Mouse (Mus musculus) ES-E14 (cell line): ENCODE results near the gene Shox2. TPM values are rescaled to one million over a fixed set of nuclear protein-coding genes. Genes with fewer than 3 reads are reported as not detected.

ENCODE experiments used
- DNase-seq: peaks from one replicate; pipeline ENCODE4 v3.0.0-alpha.2; 2013; ENCODE audit warnings: low read depth, low spot score
- H3K27ac ChIP-seq: 2 replicates; pipeline ENCODE4 v1.5.1; 2012; ENCODE audit warnings: low read depth, mild to moderate bottlenecking, low read length, moderate library complexity, mixed read lengths; ENCODE audit not compliant: poor library complexity, insufficient read depth, severe bottlenecking
- H3K36me3 ChIP-seq: 2 replicates; pipeline ENCODE4 v1.6.1; 2012; ENCODE audit warnings: mild to moderate bottlenecking, low read length, moderate library complexity, mixed read lengths; ENCODE audit not compliant: control insufficient read depth, poor library complexity, insufficient read depth, severe bottlenecking
- H3K4me1 ChIP-seq, 2 experiments: fragments of 150-350 bp in 1 of 2; sonication (generic) in 1 of 2; 2 replicates each; pipeline ENCODE4 v1.6.1; 2012; ENCODE audit warnings: low read length in 2 of 2, mild to moderate bottlenecking in 1 of 2, mixed read lengths in 1 of 2; ENCODE audit not compliant: control insufficient read depth in 2 of 2, insufficient read depth in 2 of 2, poor library complexity in 1 of 2
- H3K4me3 ChIP-seq, 2 experiments: fragments of 150-350 bp in 1 of 2; sonication (generic) in 1 of 2; 2 replicates each; pipeline ENCODE4 v1.5.1; 2012; ENCODE audit warnings: low read length in 2 of 2, low read depth in 1 of 2, mild to moderate bottlenecking in 1 of 2, mixed read lengths in 1 of 2; ENCODE audit not compliant: insufficient read depth in 1 of 2, poor library complexity in 1 of 2, severe bottlenecking in 1 of 2
- H3K9ac ChIP-seq: 2 replicates; pipeline ENCODE4 v1.6.1; 2012; ENCODE audit warnings: low read depth, mild to moderate bottlenecking, low read length, mixed read lengths; ENCODE audit not compliant: poor library complexity, insufficient read depth, severe bottlenecking
- H3K9me3 ChIP-seq: fragments of 150-350 bp; sonication (generic); 2 replicates; pipeline ENCODE4 v1.6.1; 2012; ENCODE audit warnings: low read depth, mild to moderate bottlenecking, low read length; ENCODE audit not compliant: control insufficient read depth, insufficient read depth
- CHD2 ChIP-seq: IDR thresholded peaks from 2 replicates; pipeline ENCODE4 v1.6.1; 2014; ENCODE audit warnings: mild to moderate bottlenecking, low read depth, low read length, inconsistent platforms
- HCFC1 ChIP-seq: IDR thresholded peaks from 2 replicates; pipeline ENCODE4 v1.6.1; 2012; ENCODE audit warnings: low read length, inconsistent platforms, borderline replicate concordance; ENCODE audit not compliant: insufficient read depth
- MAFK ChIP-seq: IDR thresholded peaks from 2 replicates; pipeline ENCODE4 v1.6.1; 2014; ENCODE audit warnings: mild to moderate bottlenecking, low read depth, low read length, inconsistent platforms; ENCODE audit not compliant: insufficient read depth
- ZC3H11A ChIP-seq: IDR thresholded peaks from 2 replicates; pipeline ENCODE4 v1.6.1; 2012; ENCODE audit warnings: low read depth, mild to moderate bottlenecking, inconsistent platforms, low read length, borderline replicate concordance
- ZNF384 ChIP-seq: IDR thresholded peaks from 2 replicates; pipeline ENCODE4 v1.6.1; 2012; ENCODE audit warnings: low read depth, low read length, inconsistent platforms
- in situ Hi-C, 2 experiments: fragments of 600-800 bp; cut with MboI; formaldehyde crosslinking; loops; one replicate each; pipeline ENCODE4 v1.15.1; 2025; ENCODE audit warnings: low sequenced_read_pairs in 2 of 2, inconsistent platforms in 1 of 2; ENCODE audit not compliant: unreplicated experiment in 2 of 2
- total RNA-seq: library from RNA; depleted of rRNA; stranded (reverse); fragments of 300-350 nt; gene quantifications from 2 replicates; pipeline ENCODE4 v1.2.3, GENCODE M21; 2012

The Shox2 gene
- total RNA-seq, 1 experiment, result 0.45 TPM

- no peak for DNase-seq
- no peak overlapping the region for H3K27ac ChIP-seq
- H3K4me3 ChIP-seq, result peak overlapping the region; percentile 14 to 49; a peak in 3 of 4 replicates
- in situ Hi-C loops, result no loop called here
- no peak overlapping the region for H3K9ac ChIP-seq
- H3K9me3 ChIP-seq, result no peaks in the 10 kb centered on the region
- H3K36me3 ChIP-seq, result no peaks in the 10 kb centered on the region
- TF ChIP-seq HCFC1 (no peak), CHD2 (no peak), ZC3H11A (no peak), ZNF384 (no peak), MAFK (no peak)
- H3K4me1 ChIP-seq, result peaks cover 0 to 5% of the 10 kb centered on the region in 2 experiments; a peak in 1 of 4 replicates
Measured at GRCm38 (mm10) chr3:66982181-66982911, 775 bp upstream of the Shox2 start.

GRCm38 (mm10) chr3:66981101-66981661 is 390 bp downstream of the Shox2 start, which contains the start of gene Rsrc1:
Rsrc1 (plus strand) TSS chr3:66981390.
- peak within 1 kb of the TSS; percentile 49 to 63 for H3K4me3 ChIP-seq
- H3K36me3 ChIP-seq, result no peaks in the 10 kb centered on the region
- DNase-seq, result no peak
- no peak within 1 kb of the TSS for H3K27ac ChIP-seq
- H3K4me1 ChIP-seq, result peaks cover 0 to 5% of the 10 kb centered on the region in 2 experiments; a peak in 1 of 4 replicates
- H3K9me3 ChIP-seq, result no peaks in the 10 kb centered on the region
- TF ChIP-seq ZNF384 (no peak), CHD2 (no peak), MAFK (no peak), ZC3H11A (no peak), HCFC1 (no peak)
- in situ Hi-C loops, result no loop called here
- no peak within 1 kb of the TSS for H3K9ac ChIP-seq

GRCm38 (mm10) chr3:66980111-66980975 is 1.2 kb downstream of the Shox2 start:
- no peak for DNase-seq
- Histone ChIP-seq H3K27ac (no peak overlapping the region), H3K4me1 (peaks cover 0 to 5% of the 10 kb centered on the region in 2 experiments; a peak in 1 of 4 replicates), H3K4me3 (peak overlapping the region; percentile 35 to 63), H3K9me3 (no peaks in the 10 kb centered on the region), H3K9ac (no peak overlapping the region), H3K36me3 (no peaks in the 10 kb centered on the region)
- TF ChIP-seq ZC3H11A (no peak), CHD2 (no peak), HCFC1 (no peak)
- in situ Hi-C loops, result no loop called here

GRCm38 (mm10) chr3:66979491-66979890 is 2.1 kb downstream of the Shox2 start:
- in situ Hi-C loops, result no loop called here
- Histone ChIP-seq H3K27ac (no peak overlapping the region), H3K9ac (no peak overlapping the region), H3K4me1 (peaks cover 0 to 5% of the 10 kb centered on the region in 2 experiments; a peak in 1 of 4 replicates), H3K9me3 (no peaks in the 10 kb centered on the region), H3K36me3 (no peaks in the 10 kb centered on the region), H3K4me3 (no peak overlapping the region)
- TF ChIP-seq CHD2 (no peak), ZC3H11A (no peak), MAFK (no peak), HCFC1 (no peak), ZNF384 (no peak)
- DNase-seq, result no peak
